Mouse (Mus musculus): Measurements from ENCODE around the gene Unc45b. TPM values are rescaled to one million over a fixed set of nuclear protein-coding genes. Genes with fewer than 3 reads are reported as not detected.

Unc45b gene
- total and polyA plus RNA-seq, 3 experiments, result 0.08 to 0.26 TPM; not detected in 1

- TF ChIP-seq TCF12 (IDR thresholded peaks at IDR 0.05; ENCODE audit: low read depth, low read length), result no peak
- no peak for TF ChIP-seq BHLHE40 (IDR thresholded peaks at IDR 0.05; ENCODE audit: low read depth, low read length)
- no peak for TF ChIP-seq SMC3 (IDR thresholded peaks at IDR 0.05; ENCODE audit: low read depth, low read length)
- no peak for TF ChIP-seq POLR2A (IDR thresholded peaks at IDR 0.05; ENCODE audit: low read depth, low read length)
- no peak for TF ChIP-seq RCOR1 (conservative IDR thresholded peaks at IDR 0.05; ENCODE audit: low read depth, low read length)
- TF ChIP-seq UBTF (IDR thresholded peaks at IDR 0.05; ENCODE audit: low read depth, low read length), result no peak
- TF ChIP-seq MAX (IDR thresholded peaks at IDR 0.05; ENCODE audit: low read length), result no peak
- TF ChIP-seq JUN (IDR thresholded peaks at IDR 0.05; ENCODE audit: insufficient read depth, low read depth, low read length), result no peak
- TF ChIP-seq SIN3A (IDR thresholded peaks at IDR 0.05; ENCODE audit: low read length), result no peak
- no peak for TF ChIP-seq MYC (IDR thresholded peaks at IDR 0.05; ENCODE audit: low read depth, low read length)
- TF ChIP-seq ELF1 (IDR thresholded peaks at IDR 0.05; ENCODE audit: low read depth, low read length), result no peak
- TF ChIP-seq MXI1 (IDR thresholded peaks at IDR 0.05; ENCODE audit: low read depth, low read length), result no peak
- peaks cover 12% of the 10 kb centered on the region for H3K9me3 ChIP-seq (replicated peaks; ENCODE audit: low read length)
- no peaks in the 10 kb centered on the region for H3K79me2 ChIP-seq (replicated peaks; ENCODE audit: control insufficient read depth, extremely low read depth, insufficient read depth, poor library complexity, severe bottlenecking)
- H3K4me3 ChIP-seq (replicated peaks in 1 of 3; ENCODE audit: low read depth in 2 of 3, low read length in 2 of 3, poor library complexity in 1 of 3), result no peak overlapping the region
- H3K27me3 ChIP-seq (replicated peaks), result no peaks in the 10 kb centered on the region
- dilution Hi-C loops (cut with MboI; ENCODE audit: extremely low pct_ligation_motif_present, extremely low pct_unique_long_range_greater_than_20kb, low sequenced_read_pairs) (no loop called here), in situ Hi-C loops (cut with MboI; ENCODE audit: low pct_ligation_motif_present, low pct_unique_long_range_greater_than_20kb, low sequenced_read_pairs) (no loop called here)
- H3K9ac ChIP-seq (ENCODE audit: insufficient read depth, low read depth), result no peak overlapping the region
- H3K27ac ChIP-seq (ENCODE audit: insufficient read depth, low read depth), result no peak overlapping the region
- no peaks in the 10 kb centered on the region; a peak in 1 of 4 replicates for H3K4me1 ChIP-seq (ENCODE audit: control insufficient read depth in 1 of 2, insufficient read depth in 2 of 2)
- peaks cover 22 to 46% of the 10 kb centered on the region in 2 experiments for H3K36me3 ChIP-seq (replicated peaks in 1 of 2; ENCODE audit: control insufficient read depth in 1 of 2, insufficient read depth in 1 of 2, low read length in 1 of 2)
- no peak overlapping the region for H3K4me2 ChIP-seq (ENCODE audit: insufficient read depth, low read depth, poor library complexity, severe bottlenecking)
- no peak for DNase-seq (ENCODE audit: extremely low read depth)
Observed at GRCm38 (mm10) chr11:82983193-82983592, 72.8 kb downstream of the Unc45b start.

DNA sequence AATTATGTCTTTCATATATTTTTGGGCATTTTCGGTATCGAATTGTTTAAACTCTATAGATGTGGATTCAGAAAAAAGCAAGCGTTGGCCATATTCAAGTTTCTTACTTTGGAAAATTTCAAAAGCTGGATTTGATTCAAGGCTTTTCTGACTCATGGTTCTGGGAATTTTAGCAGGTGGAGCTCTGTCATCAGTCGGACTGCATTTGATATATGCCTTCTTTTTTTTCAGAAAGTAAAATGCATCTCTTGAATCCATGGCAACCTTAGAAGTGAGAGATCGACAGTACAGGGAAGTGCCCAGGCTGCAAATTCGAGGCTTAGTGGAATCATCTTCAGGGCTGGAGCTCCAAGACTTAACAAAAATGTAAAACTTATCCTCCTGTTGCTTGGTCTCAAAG lies 77.3 kb downstream of the Unc45b start:
- Histone ChIP-seq H3K36me3 (replicated peaks in 1 of 2; ENCODE audit: control insufficient read depth in 1 of 2, insufficient read depth in 1 of 2, low read length in 1 of 2) (peaks cover 10 to 31% of the 10 kb centered on the region in 2 experiments), H3K79me2 (replicated peaks; ENCODE audit: control insufficient read depth, extremely low read depth, insufficient read depth, poor library complexity, severe bottlenecking) (0 out of 2 replicates have a peak, but pooled peaks cover 2% of the 10 kb centered on the region), H3K4me3 (replicated peaks in 1 of 3; ENCODE audit: low read depth in 2 of 3, low read length in 2 of 3, poor library complexity in 1 of 3) (no peak overlapping the region), H3K9ac (ENCODE audit: insufficient read depth, low read depth) (no peak overlapping the region), H3K4me2 (ENCODE audit: insufficient read depth, low read depth, poor library complexity, severe bottlenecking) (no peak overlapping the region), H3K9me3 (replicated peaks; ENCODE audit: low read length) (peaks cover 12% of the 10 kb centered on the region), H3K27ac (ENCODE audit: insufficient read depth, low read depth) (no peak overlapping the region), H3K27me3 (replicated peaks) (no peaks in the 10 kb centered on the region), H3K4me1 (ENCODE audit: control insufficient read depth in 1 of 2, insufficient read depth in 2 of 2) (peaks cover under 1 to 21% of the 10 kb centered on the region in 2 experiments)
- DNase-seq (ENCODE audit: extremely low read depth), result no peak
- dilution Hi-C loops (cut with MboI; ENCODE audit: extremely low pct_ligation_motif_present, extremely low pct_unique_long_range_greater_than_20kb, low sequenced_read_pairs) (no loop called here), in situ Hi-C loops (cut with MboI; ENCODE audit: low pct_ligation_motif_present, low pct_unique_long_range_greater_than_20kb, low sequenced_read_pairs) (no loop called here)
- TF ChIP-seq ELF1 (IDR thresholded peaks at IDR 0.05; ENCODE audit: low read depth, low read length), result no peak
- no peak for TF ChIP-seq JUN (IDR thresholded peaks at IDR 0.05; ENCODE audit: insufficient read depth, low read depth, low read length)
- TF ChIP-seq RAD21 (IDR thresholded peaks at IDR 0.05; ENCODE audit: low read depth, low read length), result no peak
- no peak for TF ChIP-seq POLR2AphosphoS2 (IDR thresholded peaks at IDR 0.05; ENCODE audit: low read depth, low read length)
- TF ChIP-seq KAT2A (IDR thresholded peaks at IDR 0.05; ENCODE audit: insufficient replicate concordance, low read length), result no peak
- no peak for TF ChIP-seq ZC3H11A (IDR thresholded peaks at IDR 0.05; ENCODE audit: low read depth, low read length)
- no peak for TF ChIP-seq CHD1 (IDR thresholded peaks at IDR 0.05; ENCODE audit: low read depth, low read length)
- no peak for TF ChIP-seq E2F4 (IDR thresholded peaks at IDR 0.05; ENCODE audit: insufficient replicate concordance, low read depth, low read length)
- no peak for TF ChIP-seq CTCF (conservative IDR thresholded peaks at IDR 0.05 in 1 of 2, IDR thresholded peaks at IDR 0.05 in 1 of 2; ENCODE audit: low read depth in 2 of 2, low read length in 2 of 2)
- TF ChIP-seq MEF2A (IDR thresholded peaks at IDR 0.05; ENCODE audit: borderline replicate concordance, low read depth, low read length), result no peak
- TF ChIP-seq TCF12 (IDR thresholded peaks at IDR 0.05; ENCODE audit: low read depth, low read length), result no peak
- no peak for TF ChIP-seq EP300 (IDR thresholded peaks at IDR 0.05; ENCODE audit: low read length)
- TF ChIP-seq BHLHE40 (IDR thresholded peaks at IDR 0.05; ENCODE audit: low read depth, low read length), result no peak
- no peak for TF ChIP-seq ETS1 (conservative IDR thresholded peaks at IDR 0.05; ENCODE audit: low read depth, low read length)
- no peak for TF ChIP-seq JUND (conservative IDR thresholded peaks at IDR 0.05; ENCODE audit: low read depth, low read length)
- no peak for TF ChIP-seq ZKSCAN1 (IDR thresholded peaks at IDR 0.05; ENCODE audit: borderline replicate concordance, low read depth, low read length)
- TF ChIP-seq IRF4 (IDR thresholded peaks at IDR 0.05; ENCODE audit: low read depth, low read length), result no peak
- no peak for TF ChIP-seq SIN3A (IDR thresholded peaks at IDR 0.05; ENCODE audit: low read length)
- TF ChIP-seq USF1 (IDR thresholded peaks at IDR 0.05; ENCODE audit: low read depth, low read length), result no peak
